Mouse (Mus musculus): ENCODE measurements around the gene Cdh4.

DNA sequence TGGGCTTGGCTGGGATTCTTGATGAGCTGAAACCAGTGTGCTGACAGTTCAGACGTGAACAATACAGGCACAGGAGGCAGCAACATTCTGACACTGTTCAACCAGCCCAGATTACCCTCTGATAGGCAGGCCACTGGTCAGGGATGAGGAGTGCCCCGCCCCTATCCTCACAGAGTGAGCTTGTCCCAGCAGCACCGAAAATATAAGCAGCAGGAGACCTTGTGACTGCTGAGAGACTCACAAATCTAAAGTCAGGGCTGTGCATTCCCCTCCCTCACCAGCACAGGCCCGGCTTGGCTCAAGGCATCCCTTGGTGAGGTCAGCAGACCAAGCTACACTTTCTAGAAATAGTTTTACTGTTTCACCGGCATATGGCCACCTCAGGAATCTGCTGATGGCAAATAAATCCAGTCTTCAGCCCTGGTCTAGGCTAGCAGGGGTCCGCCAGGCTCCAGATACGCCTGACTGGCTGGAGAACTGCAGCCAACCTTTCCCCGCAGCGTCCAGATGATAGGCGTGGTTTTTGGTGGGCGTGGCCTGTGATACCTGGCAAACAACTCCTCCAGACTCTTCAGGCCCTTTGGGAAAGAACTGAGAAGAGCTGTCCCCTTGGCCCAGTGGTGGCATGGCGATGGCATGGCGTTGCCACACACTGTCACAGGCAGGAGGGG, 332.3 kb downstream of the Cdh4 start:
- TF ChIP-seq HCFC1 (IDR thresholded peaks at IDR 0.05; ENCODE audit: borderline replicate concordance, insufficient read depth, low read length) (no peak), MAFK (IDR thresholded peaks at IDR 0.05; ENCODE audit: insufficient read depth, low read depth, low read length) (no peak)
